Mouse (Mus musculus) kidney, postnatal 0 days (tissue): ENCODE measurements around the gene Gm45021. TPM values are rescaled to one million over a fixed set of nuclear protein-coding genes. Genes with fewer than 3 reads are reported as not detected.

ENCODE experiments used
- ATAC-seq: fragments of 200-750 bp; cut with Nextera tagmentation; replicated peaks from 2 replicates; pipeline ENCODE4 v1.8.0; 2017; ENCODE audit warnings: low read depth, moderate number of reproducible peaks, moderate TSS enrichment, moderate library complexity; ENCODE audit not compliant: low FRiP score
- DNase-seq: peaks from one replicate; pipeline ENCODE4 v3.0.0-alpha.2; 2016; ENCODE audit warnings: low spot score
- H3K27ac ChIP-seq: fragments of 300-500 bp; sonication (generic); 2 replicates; pipeline ENCODE4 v1.5.1; 2014; ENCODE audit warnings: mild to moderate bottlenecking
- H3K27me3 ChIP-seq: fragments of 300-500 bp; sonication (generic); 2 replicates; pipeline ENCODE4 v1.6.1; 2014; ENCODE audit warnings: low read length, mixed read lengths; ENCODE audit not compliant: insufficient read depth
- H3K36me3 ChIP-seq: fragments of 300-500 bp; sonication (generic); 2 replicates; pipeline ENCODE4 v1.6.1; 2014; ENCODE audit warnings: low read length, mixed read lengths; ENCODE audit not compliant: insufficient read depth
- H3K4me1 ChIP-seq: fragments of 300-500 bp; sonication (generic); replicated peaks from 2 replicates; pipeline ENCODE4 v1.6.1; 2014; ENCODE audit warnings: antibody characterized with exemption, low read length, mixed read lengths; ENCODE audit not compliant: insufficient read depth
- H3K4me2 ChIP-seq: fragments of 300-500 bp; sonication (generic); 2 replicates; pipeline ENCODE4 v1.6.1; 2014; ENCODE audit warnings: mild to moderate bottlenecking, low read length, moderate library complexity, mixed read lengths
- H3K4me3 ChIP-seq: fragments of 300-500 bp; sonication (generic); replicated peaks from 2 replicates; pipeline ENCODE4 v1.5.1; 2014; ENCODE audit warnings: low read depth, low read length
- H3K9ac ChIP-seq: fragments of 300-500 bp; sonication (generic); 2 replicates; pipeline ENCODE4 v1.6.1; 2014; ENCODE audit warnings: low read depth, low read length
- H3K9me3 ChIP-seq: fragments of 300-500 bp; sonication (generic); replicated peaks from 2 replicates; pipeline ENCODE4 v1.6.1; 2016; ENCODE audit warnings: low read length, inconsistent platforms, mixed read lengths
- CTCF ChIP-seq: IDR thresholded peaks from 2 replicates; pipeline ENCODE4 v1.5.1; 2016; ENCODE audit warnings: antibody characterized with exemption, low read depth, mild to moderate bottlenecking, moderate library complexity
- WGBS: fragments of 180-500 bp; shearing (Covaris S2); extraction: QIAGEN DNeasy Blood & Tissue Kit; methylation state at CpG from one replicate; pipeline ENCODE4 v1.1.7; 2014; 5-methylcytosine and 5-hydroxymethylcytosine counted together
- polyA plus RNA-seq: library from polyadenylated mRNA; unstranded; fragments of >200 nt; fragmentation: Nextera tagmentation; extraction: Ambion mirVana; gene quantifications from 2 replicates; pipeline ENCODE4 v1.2.1, GENCODE M21; 2015

Gm45021 gene
- polyA plus RNA-seq, 1 experiment from 2014 or later = 0.38 TPM

DNA sequence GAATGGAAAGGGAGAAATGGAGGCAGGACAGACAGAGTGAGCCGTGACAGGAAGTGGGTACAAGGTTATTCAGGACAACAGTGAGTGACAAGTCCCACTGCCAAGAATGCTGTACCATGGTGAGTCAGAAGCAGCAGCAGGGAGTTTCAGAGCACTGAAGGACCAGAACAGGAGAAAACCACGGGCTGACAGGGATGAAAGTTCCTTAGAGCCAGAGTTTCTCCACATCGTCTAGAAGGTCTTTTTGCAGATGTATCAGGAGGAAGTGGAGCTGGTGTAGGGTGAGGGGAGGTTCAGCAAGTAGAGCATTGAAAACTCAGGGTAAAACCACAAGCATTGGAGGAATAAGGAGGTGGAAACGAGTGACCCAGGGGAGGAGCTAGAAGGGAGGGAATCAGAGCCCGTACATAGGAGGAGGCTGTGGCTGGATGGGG, 10.2 kb upstream of the Gm45021 start:
- Histone ChIP-seq H3K4me3 (no peak overlapping the region), H3K9me3 (no peaks in the 10 kb centered on the region), H3K27me3 (no peaks in the 10 kb centered on the region), H3K4me1 (peaks cover 8% of the 10 kb centered on the region), H3K36me3 (no peaks in the 10 kb centered on the region), H3K27ac (peak overlapping the region; percentile 75), H3K4me2 (peak overlapping the region; percentile 27; the same call in 1 of the 2 replicates), H3K9ac (no peak overlapping the region)
- 21% methylated on average over 5 of the region's 5 CpGs for WGBS
- TF ChIP-seq CTCF = no peak
- ATAC-seq = no peak
- peak; percentile 75 for DNase-seq

DNA sequence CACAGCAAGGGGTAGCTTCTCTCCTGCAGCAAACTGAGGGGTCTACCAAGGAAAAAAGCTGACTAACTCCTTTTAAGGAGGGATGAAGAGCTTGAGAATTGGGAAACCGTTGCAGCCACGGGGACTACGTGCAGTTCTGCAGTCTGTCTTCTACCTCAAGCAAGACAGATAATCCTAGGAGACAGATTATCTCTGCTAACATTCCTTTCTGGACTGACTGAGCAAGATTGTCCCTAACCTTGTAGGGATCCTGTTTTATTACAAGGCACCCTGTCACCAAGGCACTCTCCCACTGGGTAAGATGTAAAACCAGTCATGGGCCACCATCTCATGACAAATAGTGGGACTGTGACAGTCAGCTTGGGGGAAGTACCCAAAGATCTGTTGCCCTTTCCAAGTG, 8.2 kb upstream of the Gm45021 start:
- Histone ChIP-seq H3K4me3 (no peak overlapping the region), H3K9ac (no peak overlapping the region), H3K27ac (no peak overlapping the region), H3K4me1 (peaks cover 8% of the 10 kb centered on the region), H3K4me2 (no peak overlapping the region), H3K36me3 (no peaks in the 10 kb centered on the region), H3K27me3 (no peaks in the 10 kb centered on the region), H3K9me3 (no peaks in the 10 kb centered on the region)
- DNase-seq (no peak), ATAC-seq (no peak)
- TF ChIP-seq CTCF = no peak
- WGBS = 68% methylated on average over 3 of the region's 3 CpGs

DNA sequence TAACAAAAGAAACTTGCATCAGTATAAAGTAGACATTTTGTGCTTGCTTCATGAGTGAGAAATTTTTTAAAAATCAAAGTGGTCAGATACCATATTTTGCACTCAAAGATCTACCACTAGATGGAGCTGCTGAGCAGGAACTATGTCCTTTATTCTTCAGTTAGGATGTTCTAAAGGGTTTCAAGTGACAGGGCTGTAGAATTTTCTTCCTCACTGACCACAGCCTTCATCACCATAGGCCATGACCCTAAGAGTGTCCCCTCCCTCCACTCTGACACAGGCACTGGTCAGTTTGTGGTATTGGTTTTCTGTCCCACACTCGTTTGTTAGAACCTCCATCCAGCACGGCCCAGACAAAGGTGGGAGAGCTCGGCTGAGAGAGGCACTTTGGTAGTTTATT, 7.4 kb upstream of the Gm45021 start:
- H3K4me3 ChIP-seq = no peak overlapping the region
- WGBS = 52% methylated on average over 3 of the region's 3 CpGs
- no peaks in the 10 kb centered on the region for H3K27me3 ChIP-seq
- H3K9ac ChIP-seq = no peak overlapping the region
- no peak overlapping the region for H3K4me2 ChIP-seq
- no peak overlapping the region for H3K27ac ChIP-seq
- ATAC-seq (no peak), DNase-seq (peak; percentile 83)
- TF ChIP-seq CTCF = peak; percentile 87
- H3K4me1 ChIP-seq = peaks cover 8% of the 10 kb centered on the region
- H3K9me3 ChIP-seq = no peaks in the 10 kb centered on the region
- no peaks in the 10 kb centered on the region for H3K36me3 ChIP-seq

DNA sequence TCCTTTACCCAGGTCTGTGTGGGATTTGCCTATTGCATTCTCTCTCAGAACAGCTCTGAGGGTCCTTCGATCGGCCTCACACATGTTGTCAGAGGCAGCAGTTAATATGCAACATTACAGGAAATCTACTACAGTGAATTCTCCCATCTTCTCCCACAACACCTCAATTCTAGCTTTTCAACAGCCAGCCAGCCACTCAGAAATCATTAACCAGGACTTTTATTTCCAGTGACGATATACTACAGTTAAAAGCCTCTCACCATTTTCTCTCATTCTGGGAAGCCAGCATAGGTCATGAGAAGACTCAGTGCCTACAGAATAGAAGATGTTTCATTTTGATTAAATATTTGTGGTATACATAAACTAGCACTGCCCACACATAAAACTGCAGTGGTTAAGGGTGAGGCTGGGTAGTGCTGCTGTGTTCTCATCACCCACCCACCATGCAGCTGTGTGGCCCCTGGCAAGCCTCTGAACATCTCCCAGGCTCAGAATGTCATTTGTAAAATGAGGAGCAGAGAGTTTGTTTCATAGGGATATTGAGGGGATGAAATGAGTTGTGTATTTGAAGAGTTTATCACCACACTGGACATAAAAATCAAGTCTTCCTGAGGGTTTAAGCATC, 1.9 kb downstream of the Gm45021 start:
- Histone ChIP-seq H3K36me3 (peaks cover 7% of the 10 kb centered on the region), H3K27me3 (no peaks in the 10 kb centered on the region), H3K27ac (peak overlapping the region; percentile 36; the same call in 1 of the 2 replicates), H3K9me3 (no peaks in the 10 kb centered on the region; the same call in 1 of the 2 replicates), H3K4me2 (no peak overlapping the region), H3K4me1 (peaks cover 14% of the 10 kb centered on the region), H3K4me3 (no peak overlapping the region), H3K9ac (no peak overlapping the region)
- ATAC-seq (no peak), DNase-seq (no peak)
- 62% methylated on average over 3 of the region's 3 CpGs for WGBS
- no peak for TF ChIP-seq CTCF

DNA sequence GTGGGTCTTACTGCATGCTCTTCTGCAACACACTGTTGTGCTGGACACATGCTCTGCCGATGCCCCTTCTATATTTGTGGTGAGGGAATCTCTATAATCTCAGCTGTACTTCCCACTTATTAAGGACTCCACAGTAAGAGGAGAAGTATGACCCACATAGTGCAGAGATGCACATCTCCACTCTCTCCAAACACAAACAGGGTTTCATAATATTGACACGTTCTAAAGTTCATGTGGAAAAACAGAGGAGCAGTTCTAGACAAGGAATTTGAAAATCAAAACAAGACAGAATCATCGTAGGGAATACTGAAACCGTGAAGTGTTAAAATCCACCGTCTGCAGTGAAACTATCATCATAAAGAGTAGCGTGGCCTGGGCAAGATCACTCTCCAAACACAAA, 2.5 kb downstream of the Gm45021 start:
- WGBS = 88% methylated on average over 6 of the region's 6 CpGs
- H3K4me1 ChIP-seq = peaks cover 14% of the 10 kb centered on the region
- no peak overlapping the region for H3K27ac ChIP-seq
- H3K4me2 ChIP-seq = no peak overlapping the region
- H3K4me3 ChIP-seq = no peak overlapping the region
- DNase-seq (no peak), ATAC-seq (no peak)
- no peak overlapping the region for H3K9ac ChIP-seq
- H3K9me3 ChIP-seq = peaks cover under 1% of the 10 kb centered on the region
- no peak for TF ChIP-seq CTCF
- H3K27me3 ChIP-seq = no peaks in the 10 kb centered on the region
- peaks cover 13% of the 10 kb centered on the region for H3K36me3 ChIP-seq

DNA sequence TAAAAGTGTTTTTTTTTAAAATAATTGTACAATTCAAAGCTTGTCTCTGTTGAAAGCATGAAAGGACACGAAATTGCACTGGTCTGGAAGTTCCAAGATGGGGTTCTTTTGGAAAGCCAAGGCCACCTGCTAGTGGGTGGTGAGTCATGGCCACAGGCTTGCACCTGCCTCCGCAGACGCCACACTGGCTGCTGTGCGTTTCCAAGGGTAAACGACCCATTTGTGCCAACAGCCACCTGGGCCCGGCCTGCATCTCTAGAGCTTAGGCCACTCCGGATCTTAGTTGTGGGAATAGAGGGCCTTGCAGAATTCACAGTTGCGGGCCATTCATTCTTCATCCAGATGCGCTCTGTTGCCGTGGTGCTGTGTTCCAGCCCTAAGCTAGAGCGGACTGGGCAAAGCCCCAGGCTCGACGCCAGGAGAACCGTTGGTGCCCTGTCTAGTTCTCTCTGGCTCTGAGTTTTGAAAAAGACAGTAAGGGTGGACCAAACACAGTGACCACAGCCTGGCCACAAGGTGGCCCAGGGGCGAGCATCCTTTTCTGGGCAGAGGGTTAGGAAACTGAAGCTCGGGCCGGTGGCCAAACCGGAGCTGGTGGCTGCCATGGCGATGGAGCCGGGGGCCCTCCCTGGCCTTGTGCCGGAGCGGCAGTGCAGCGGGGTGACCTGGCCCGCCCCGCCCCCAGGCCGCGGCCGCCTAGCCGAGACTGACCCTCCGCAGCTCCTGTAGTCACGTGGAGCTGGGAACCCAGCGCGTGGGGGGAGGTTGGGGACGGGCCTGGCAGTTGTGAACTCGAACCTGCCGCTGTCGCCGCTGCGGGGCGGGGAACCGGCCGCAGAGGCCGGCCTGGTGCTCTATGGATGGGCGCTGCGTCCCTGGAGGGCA, 4.0 kb downstream of the Gm45021 start, which contains the start of the genes Repin1 and Gm44965:
Repin1 (plus strand) TSS at position 726 of the 885 bp plus-strand sequence.
Gm44965 (plus strand) TSS at position 784 of the 885 bp plus-strand sequence.
- H3K9me3 ChIP-seq = peaks cover 4% of the 10 kb centered on the region
- peaks cover 14% of the 10 kb centered on the region for H3K4me1 ChIP-seq
- ATAC-seq = peak; percentile 93
- DNase-seq = peak; percentile 90
- H3K4me3 ChIP-seq = peak within 1 kb of the TSS; percentile 69
- peak within 1 kb of the TSS; percentile 84 for H3K9ac ChIP-seq
- H3K27ac ChIP-seq = peak within 1 kb of the TSS; percentile 97
- peak within 1 kb of the TSS; percentile 79 for H3K4me2 ChIP-seq
- WGBS = 7% methylated on average over 41 of the region's 45 CpGs
- H3K27me3 ChIP-seq = no peaks in the 10 kb centered on the region
- peaks cover 26% of the 10 kb centered on the region for H3K36me3 ChIP-seq
- peak; percentile 57 for TF ChIP-seq CTCF
